Mouse (Mus musculus) G1E-ER4 (cell line): ENCODE measurements around the gene St5. TPM values are rescaled to one million over a fixed set of nuclear protein-coding genes. Genes with fewer than 3 reads are reported as not detected.

Experiments used
- GATA1 ChIP-seq: IDR thresholded peaks from one replicate; pipeline ENCODE4 v1.8.0; 2012; ENCODE audit warnings: low read length, inconsistent platforms
- polyA plus RNA-seq: library from polyadenylated mRNA; stranded (reverse); fragments of >175 nt; gene quantifications from 2 replicates; pipeline ENCODE4 v1.2.3, GENCODE M21; 2012

The St5 gene
- polyA plus RNA-seq, 1 experiment = 0.18 TPM

DNA sequence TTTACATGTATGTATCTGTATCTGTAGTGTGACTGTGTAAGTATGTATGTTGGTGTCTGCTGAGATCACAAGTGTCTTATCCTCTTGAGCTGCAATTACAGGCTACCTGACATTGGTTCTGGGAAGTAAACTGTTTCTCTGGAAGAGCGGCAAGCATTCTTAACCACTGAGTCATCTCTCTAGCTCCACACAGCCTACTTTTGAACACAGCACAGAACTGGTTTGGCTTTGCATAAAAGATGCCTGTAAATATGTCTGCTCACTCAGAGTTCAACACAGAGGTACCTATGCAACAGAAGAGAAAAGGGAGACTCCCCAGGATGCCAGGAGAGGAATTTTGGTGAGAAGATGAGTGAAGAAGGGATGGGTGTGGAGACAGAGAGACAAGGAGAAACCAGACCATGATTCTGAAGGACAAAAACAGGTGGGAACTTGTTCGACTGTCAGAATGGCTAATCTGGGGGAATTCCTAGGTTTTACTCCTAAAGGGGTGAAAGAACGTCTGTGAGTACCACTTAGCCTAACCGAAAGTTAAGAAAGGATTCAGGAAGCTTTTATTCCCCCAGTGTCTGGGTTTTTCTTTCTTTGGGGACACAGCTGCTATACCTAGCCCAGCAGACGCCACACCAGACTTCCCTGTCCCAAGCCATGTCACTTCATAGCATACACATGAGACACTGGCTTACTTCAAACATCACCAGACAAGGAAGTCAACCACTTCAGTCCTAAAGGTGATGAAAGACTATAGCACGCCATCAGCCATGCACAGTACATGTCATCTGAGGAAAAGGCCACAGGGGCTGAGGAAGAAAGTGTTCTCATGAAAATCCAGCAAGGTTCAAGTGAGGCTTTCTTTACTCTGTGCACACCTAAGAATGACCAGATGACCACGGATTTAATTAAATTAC is 73.3 kb downstream of the St5 start:
- TF ChIP-seq GATA1 = no peak

DNA sequence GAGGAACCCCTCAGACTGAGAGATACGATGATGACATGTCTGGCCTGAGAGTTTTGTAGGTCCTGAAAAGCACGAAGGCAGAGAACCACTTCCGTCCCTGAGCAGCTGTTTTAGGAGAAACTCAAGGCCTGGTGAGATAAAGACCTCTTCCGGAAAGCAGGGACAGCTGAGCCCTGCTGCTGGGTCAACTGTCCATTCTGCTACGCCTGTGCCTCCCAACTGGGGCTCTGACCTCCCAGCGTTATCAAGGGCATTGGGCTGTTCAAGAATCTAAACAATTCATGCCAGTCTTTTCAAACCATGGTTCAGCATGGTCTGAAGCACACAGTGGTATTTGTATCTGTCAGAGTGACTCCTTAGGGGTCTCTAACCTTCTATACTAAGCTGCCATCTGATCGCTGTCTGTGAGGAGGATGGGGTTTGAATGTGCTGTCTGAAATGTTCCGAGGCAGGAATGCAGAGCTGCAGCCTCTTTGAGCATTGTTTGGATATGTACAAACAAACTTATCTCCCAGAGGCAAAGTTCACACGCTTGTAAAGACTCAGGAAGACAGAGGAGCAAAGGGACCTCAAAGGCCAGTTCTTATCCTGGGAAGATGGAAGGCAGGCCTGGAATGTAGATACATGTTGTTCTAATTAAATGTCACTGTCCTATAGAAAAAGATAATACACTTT is 74.3 kb downstream of the St5 start:
- no peak for TF ChIP-seq GATA1

- no peak for TF ChIP-seq GATA1
These were observed 75.6 kb downstream of the St5 start for GRCm38 (mm10) chr7:109627851-109628250.

- no peak for TF ChIP-seq GATA1
These were observed 81.1 kb downstream of the St5 start for GRCm38 (mm10) chr7:109622234-109622838.

GRCm38 (mm10) chr7:109620967-109621366 is 82.4 kb downstream of the St5 start:
- TF ChIP-seq GATA1 = no peak

DNA sequence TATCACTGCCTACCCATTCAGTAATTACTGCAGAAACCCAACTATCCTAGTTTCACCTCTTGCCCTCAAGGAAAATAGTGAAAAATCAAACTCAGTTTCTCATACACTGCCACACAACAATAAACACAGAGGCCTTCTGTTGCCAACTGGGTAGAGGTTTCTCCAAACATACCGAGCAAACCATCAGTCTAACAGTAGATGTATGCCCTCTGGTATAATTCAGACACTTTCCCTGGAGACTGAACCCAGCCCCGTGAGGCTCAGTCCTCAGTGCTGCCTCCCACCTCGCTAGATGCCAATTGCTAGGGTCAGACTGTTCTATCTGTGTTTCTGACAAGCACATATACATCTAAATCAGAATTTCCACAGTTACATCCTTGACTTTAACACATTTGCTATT is 83.1 kb downstream of the St5 start:
- TF ChIP-seq GATA1 = no peak

- TF ChIP-seq GATA1 = no peak
These were observed 84.7 kb downstream of the St5 start for GRCm38 (mm10) chr7:109618721-109619120.

DNA sequence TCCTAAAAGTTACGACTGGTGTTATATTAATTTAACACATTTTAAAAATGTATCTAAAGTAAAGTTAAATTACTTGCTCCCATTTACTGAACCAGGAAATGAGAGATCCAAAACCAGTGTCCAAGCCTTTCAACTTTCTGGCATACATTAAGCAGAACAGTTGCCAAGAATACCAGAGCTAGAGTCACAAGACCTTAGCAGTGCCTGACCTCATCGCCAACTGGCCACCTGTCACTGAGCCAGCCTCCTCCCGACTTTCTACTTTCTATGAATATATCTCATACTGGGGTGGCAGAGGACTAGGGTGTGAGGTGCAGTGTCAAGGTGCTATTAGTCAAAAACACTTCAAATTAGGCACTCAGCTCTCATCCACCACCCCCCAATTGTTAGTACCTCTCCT is 85.6 kb downstream of the St5 start:
- no peak for TF ChIP-seq GATA1

- TF ChIP-seq GATA1 = no peak
These were observed 87.1 kb downstream of the St5 start for GRCm38 (mm10) chr7:109616034-109616979.

DNA sequence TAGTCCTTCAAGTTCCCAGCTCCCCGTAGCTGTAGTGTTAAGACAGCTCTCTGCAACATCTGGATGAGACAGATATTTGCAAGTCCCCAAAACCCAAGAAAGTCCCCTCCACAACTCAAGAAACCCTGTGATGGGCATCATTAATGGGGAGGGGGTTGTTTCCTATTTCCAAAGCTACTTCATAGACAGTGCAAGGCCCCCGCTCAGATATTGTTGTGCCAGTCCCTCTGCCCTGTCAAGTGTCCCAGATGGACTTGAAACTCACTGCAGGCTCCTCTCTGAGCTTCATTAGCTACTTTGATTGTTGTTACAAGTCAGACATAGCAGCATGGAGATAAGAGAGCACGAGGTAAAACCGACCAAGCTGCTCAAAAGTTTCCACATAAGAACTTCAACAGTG is 87.8 kb downstream of the St5 start:
- no peak for TF ChIP-seq GATA1

DNA sequence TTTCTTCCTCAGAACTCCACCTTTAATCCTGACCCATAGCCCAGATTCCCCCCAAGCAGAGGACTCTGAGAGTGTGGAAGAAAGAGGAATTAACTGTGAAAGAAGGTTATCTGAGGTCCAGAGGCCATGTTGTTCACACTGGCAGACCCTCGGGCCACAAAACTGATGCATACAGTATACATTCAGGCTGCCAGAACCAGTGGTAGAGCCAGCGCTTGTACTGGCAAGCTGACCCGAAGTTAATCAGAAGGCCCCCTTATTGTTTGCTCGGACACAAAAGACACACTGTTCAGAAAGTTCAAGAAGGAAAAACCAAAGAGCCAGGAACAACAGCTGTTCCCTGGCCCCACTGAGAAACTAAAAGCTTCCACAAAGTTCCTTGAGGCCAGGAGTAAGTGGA is 88.5 kb downstream of the St5 start:
- TF ChIP-seq GATA1 = no peak

DNA sequence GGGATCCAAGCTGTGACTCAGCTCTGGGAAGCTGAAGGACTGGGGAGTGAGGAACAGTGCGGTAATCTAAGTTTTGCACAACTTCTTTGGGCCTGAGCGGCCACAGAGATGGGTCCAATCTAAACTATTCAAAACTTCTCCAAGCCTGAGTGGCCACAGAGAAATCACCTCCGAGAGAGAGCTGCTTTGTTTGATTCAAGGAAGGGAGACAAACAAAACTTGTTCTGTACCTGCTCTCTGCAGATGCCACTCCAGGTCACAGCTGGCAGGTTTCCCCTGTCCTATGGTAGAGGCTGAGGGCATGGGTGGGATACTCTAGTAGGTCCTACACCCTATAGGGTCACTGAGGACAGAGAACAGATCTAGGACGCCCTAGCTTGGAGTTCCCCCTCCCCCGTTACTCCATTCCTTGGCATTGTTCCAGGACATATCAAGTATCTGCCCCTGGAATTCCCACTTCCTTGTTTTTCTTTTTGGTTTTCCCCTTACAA is 89.8 kb downstream of the St5 start:
- TF ChIP-seq GATA1 = no peak

GRCm38 (mm10) chr7:109613051-109613450 is 90.4 kb downstream of the St5 start:
- no peak for TF ChIP-seq GATA1

GRCm38 (mm10) chr7:109612531-109612930 is 90.9 kb downstream of the St5 start:
- no peak for TF ChIP-seq GATA1

DNA sequence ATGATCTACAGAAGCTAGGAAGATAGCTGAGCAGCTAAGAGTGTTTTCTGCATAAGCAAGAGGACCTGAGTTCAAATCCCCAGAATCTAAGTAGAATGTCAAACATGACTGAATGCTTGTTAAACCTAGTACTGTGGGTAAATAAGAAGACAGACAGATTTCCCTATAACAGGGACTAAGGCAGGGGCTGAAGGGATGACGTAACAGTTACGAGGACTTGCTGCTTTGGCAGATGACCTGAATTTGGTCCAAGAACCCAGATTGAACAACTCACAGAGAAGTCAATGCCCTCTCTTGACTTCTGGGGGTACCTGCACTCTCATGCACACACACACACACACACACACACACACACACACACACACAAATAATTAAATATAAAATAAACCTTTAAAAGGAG is 93.1 kb downstream of the St5 start:
- no peak for TF ChIP-seq GATA1
